Mouse (Mus musculus) frontal cortex, adult (tissue): Measurements from ENCODE around the gene Slc30a10.

ENCODE experiments used
- ATAC-seq: cut with Nextera tagmentation; 2 replicates; pipeline ENCODE4 v1.9.2; 2017; ENCODE audit warnings: mild to moderate bottlenecking, moderate library complexity, mixed read lengths; ENCODE audit not compliant: low TSS enrichment

Slc30a10 gene

DNA sequence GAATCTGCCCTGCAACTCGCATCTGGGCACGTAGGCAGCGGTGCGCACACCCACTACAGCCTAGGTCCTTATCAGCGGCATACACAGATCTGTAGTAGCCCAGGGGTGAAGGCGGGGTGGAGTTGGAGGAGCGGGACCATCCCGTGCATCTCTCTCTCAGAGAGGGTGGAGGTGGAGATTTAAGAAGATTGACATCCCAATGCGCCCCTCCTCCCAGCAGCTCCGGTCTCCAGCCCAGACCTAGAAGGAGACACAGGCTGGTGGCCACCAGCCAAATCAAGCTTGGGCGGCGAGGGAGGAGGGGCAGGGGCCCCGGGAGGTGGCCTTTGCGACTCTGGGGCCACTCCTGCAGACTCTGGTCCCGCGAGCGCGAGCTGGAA lies at the start of gene Slc30a10:
TSS of gene Slc30a10 (plus strand) at position 274 of the 380 bp plus-strand sequence.
- ATAC-seq, result peak; percentile 52

DNA sequence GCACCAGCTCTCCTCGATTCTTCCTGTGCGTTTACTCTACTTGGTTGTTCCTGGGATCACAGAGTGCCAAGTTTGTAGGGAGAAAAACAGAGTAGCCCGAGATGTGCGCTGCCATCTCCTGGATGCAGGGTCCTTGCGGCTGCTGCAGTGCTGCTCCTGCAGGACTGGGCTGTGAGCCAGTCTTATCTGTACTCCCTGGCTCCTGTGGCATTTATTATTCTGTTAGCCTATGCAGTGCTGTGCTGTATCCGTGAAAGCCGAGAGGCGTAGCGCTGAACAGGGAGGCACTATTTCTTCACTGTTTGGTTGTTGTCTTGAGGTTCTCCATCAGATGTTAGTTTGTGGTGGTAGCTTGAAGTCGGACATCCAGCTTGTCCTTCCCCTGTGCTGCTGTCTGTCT lies 48.7 kb upstream of the Slc30a10 start:
- ATAC-seq, result no peak

DNA sequence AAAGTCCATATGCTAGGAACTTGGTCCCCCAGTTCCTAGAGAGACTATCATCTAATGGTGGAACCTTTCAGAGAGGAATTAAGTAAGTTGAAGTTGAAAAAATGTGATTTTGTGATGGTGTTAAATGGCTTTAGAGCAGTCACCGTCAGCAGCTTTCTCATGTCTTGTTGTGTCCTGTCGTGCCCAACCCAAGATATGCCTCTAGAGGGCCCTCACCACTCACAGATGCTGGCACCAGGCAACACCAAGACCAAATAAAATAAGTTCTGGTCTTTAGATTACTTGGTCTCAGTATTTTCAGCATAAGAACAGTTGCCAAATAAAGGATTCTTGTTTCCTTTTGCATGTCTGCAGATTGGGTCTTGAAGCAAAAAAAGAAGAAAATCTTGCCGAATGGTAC lies 44.8 kb upstream of the Slc30a10 start:
- ATAC-seq, result no peak

DNA sequence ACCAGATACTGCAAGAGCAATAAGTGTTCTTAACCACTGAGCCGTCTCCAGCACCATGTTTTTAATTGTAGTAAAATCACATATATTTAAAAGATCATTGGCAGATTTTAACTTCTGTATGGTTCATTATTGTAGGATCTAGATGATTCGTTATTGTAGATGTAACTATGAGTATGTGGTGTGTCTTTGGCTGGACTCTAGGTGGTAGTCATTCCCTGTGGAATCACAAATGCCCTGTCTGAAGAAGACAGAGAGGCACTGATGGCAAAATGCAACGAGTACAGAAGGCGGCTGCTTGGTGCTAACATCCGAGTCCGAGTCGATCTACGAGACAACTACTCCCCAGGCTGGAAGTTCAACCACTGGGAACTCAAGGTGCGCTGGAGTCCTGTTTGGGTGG lies 36.6 kb upstream of the Slc30a10 start:
- no peak for ATAC-seq

DNA sequence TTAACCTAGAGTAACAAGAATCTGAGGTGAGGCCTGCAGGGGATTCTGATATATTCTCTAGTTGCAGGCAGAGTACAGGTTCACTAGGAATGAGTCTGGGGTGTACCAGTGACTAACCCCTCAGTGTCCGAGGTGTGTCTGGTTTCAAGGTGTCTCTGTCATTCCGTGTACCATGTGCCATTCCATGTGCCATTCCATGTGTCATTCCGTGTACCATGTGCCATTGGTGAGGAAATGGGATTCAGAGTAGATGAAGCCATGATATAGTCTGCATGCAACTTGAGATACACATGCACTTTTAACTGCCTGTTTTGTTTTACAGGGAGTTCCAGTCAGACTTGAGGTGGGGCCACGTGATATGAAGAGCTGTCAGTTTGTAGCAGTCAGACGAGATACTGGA lies 34.8 kb upstream of the Slc30a10 start:
- ATAC-seq, result no peak

DNA sequence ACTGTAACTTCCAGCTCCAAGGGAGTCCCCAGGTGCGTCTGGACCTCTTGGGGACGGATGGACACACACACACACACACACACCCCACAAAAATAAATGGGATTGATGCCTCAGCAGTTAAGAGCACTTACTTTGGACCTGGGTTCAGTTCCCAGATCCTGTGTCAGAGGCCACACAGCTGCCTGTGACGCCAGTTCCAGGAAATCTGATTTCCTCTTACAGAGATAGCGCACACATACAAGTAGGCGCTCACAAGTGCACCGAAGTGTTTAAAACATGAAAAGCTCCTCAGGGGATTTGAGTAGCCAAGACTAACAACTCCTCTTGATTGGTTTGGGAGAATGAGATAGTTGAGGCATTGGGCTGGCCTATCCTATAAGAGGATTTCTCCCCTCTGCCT lies 33.9 kb upstream of the Slc30a10 start:
- ATAC-seq, result no peak

DNA sequence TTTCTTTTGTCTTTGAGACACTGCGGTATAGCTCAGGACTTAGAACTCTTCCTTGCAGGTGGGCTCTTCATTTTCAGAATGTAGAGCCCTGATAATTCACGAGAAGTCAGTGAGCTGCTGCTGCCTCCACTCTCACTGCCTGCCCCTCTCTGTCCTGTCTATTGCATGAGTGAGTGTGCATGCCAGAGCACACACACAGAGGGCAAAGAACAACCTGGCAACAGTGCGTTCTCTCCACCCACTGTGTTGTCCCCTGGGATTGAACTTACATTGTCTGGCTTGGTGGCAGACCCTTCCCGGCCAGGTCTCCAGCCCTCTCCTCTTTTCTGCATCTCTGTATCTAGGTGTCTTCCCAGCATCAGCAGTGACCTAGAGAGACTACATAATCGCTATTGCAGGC lies 28.1 kb upstream of the Slc30a10 start:
- ATAC-seq, result no peak

DNA sequence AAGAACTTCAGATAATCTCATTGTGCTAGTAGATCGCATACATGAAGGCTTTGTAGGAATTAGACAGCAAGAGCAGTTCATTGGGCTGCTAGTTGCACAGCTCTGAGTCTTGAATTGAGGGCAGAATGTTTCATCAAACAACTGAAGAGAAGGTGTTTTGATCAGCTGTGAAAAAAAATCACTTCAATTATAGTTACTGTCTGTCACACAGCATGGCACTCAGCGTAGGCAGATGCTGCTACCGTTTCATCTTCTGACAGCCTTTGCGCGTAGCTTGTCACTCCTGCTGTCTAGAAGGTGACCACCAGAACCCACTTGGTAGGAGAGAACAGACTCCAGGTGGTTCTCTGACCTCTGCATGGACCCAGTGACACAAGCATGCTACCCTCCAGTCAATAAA lies 24.2 kb upstream of the Slc30a10 start:
- no peak for ATAC-seq

DNA sequence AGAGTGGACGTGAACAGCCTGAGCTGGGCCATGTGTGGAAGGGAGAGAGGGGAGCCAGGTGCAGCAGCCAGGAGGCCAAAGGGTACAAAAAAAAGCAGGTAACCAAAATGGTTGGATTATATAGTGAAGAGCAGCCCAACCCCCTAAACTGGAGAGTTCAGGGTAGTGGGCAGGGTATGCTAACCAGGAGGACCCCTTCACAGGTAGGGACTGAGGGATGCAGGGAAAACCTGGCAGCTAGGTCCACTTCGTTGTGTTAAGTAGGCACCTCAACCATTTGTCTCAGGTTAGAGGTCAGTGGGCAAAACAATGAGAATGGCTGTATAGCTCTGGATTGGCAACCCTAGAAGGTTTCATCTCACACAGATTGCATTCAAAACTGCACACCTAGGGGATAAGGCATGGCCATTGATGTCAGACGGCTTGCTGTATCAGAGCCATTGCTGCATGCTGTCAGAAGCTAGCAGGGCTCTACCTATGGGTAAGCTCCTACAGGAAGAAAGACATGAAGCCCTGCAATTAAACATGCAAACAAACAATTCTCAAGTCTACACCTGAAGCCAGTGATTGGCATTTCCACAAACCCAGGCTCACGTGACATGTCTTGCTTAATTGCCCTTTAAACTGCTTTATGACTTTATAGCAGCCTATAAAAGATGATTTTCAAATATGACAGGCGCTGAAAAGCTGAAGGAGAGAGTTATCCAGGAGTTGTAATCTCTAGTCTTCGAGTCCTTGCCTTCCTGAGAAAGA lies 23.2 kb upstream of the Slc30a10 start:
- ATAC-seq, result no peak

DNA sequence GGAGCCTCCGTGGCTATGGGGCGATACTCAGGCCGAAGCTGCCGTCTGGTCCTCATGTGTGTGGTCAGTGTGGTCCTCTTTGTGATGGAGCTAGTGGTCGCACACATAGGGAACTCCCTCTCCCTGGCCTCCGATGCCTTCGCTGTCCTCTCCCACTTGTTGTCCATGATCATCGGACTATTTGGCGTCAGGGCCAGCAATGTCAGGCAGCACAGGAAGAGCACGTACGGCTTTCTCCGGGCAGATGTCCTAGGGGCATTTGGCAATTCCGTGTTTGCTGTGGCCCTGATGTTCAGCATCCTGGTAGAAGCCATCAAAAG lies 22.7 kb upstream of the Slc30a10 start:
- ATAC-seq, result no peak

DNA sequence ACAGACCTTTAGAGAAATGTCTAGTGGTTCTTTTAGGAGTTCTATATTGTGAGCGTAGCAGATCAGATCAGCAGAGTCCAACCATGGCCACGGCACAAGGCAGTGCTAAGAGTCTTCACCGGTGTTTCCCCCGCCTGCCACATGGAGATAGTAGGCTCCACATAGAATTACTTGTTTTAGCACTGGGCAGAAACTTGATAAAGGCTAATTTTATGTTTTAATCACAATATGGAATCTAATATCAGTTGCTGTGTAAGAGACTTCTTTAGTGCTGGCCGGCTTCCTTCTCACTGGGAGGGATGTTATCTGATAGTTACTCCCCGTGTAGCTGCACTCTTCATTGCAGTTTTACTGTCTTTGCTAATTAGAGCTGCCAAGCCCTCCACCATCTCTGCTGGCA lies 21.5 kb upstream of the Slc30a10 start:
- ATAC-seq, result no peak

DNA sequence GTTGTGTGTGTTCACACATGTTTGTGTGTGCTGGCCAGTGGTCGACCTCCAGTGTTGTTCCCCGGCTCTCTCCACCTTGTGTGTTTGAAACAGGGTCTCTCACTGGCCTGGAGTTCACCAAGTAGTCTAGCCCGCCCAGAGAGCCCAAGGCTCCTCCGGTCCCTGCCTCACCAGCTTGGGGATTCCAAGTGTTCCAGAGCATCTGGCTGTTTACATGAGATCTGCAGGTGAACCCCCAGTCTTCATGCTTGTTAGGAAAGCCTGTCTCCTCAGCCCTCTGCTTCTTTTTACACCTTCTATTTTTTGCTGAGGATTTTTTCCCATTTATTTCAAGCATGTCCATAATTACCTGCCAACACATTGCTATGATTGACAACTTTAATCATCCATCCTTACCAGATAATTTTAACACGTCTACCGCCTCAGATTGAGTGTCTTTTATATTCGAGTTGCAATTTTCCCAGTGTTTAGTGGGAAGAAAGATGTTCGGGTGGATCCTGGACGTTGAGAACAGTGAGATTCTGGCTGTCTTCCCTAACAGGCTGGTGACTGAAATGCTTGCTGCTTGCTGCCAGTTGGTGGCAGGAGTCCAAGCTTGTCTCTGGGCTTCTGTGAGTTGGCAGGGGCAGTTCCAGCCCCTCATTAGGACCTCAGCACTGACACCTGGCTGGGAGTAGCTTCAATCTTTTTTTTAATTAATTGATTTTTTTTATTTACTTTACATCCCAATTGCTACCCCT lies 15.6 kb upstream of the Slc30a10 start:
- peak; percentile 76 for ATAC-seq

DNA sequence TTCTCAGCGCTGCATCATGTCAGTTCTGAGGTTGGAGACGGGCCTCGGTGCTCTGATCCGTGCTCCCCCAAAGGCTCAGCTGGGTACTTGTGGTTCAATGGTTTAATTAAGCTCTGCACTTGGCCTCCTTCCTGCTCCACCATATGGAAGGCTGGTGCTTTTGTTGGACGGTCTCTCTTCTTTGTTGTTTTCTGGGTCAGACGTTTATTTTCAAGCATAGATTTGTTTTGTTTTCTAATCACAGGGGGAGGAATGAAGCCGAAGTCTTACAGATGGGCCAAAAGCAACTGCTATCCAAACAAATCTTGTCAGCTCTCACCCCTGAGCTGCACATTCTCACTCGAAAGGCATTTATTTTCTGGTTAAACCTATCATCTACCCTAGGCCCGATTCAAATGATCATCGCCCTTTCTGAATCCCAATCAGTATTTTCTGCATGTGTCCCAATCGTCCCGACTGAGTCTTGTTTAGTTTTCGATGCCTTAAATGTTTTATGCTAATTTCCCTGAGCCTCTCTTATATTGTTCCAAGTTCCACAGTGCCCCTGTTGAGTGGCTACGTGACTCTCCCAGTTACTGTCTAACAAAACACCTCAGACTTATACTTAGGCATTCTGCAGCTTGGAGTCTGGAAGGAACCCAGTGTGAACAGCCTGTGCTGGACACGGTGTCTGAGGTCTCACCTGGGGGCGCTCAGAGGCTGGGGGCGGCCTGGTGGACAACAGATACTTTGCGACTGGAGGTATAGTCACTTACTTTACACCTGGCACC lies 12.8 kb upstream of the Slc30a10 start:
- no peak for ATAC-seq

DNA sequence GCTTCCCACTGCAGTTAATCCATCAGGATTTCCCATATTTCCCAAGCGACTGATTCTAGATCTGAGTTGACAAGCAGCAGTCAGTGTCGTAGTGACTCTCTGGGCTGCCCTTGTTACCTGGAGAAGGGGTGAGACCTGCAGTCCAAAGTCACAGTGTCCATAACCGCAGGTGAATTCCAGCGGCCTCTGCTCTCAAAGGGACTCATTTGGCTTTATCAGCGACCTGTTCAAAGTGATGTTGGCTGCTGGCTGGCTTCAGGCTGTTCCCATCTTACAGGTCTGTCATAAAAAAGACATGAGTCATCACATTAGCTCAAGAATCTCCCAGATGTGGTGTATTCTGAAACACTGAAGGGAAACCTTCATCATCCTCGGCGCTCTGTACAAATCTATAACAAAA lies 5.7 kb upstream of the Slc30a10 start:
- no peak for ATAC-seq

DNA sequence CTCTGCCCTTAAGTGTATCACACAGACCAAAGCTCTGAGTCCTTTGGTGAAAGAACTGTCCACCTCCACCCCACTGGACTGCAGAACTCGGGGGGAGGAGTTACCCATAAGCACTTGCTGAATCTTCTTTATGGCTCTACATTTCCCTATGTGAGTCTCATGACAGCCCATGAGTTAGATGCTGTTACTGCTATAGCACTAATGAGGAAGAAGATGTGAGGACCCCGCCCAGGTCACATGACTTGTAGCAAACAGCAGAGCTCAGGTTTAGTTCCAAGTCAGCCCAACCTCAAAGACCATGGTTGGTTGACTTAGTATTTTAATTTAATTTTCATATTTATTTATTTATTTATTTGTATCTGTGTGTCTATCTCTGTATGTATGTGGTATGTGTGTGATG lies 4.9 kb upstream of the Slc30a10 start:
- ATAC-seq, result no peak

DNA sequence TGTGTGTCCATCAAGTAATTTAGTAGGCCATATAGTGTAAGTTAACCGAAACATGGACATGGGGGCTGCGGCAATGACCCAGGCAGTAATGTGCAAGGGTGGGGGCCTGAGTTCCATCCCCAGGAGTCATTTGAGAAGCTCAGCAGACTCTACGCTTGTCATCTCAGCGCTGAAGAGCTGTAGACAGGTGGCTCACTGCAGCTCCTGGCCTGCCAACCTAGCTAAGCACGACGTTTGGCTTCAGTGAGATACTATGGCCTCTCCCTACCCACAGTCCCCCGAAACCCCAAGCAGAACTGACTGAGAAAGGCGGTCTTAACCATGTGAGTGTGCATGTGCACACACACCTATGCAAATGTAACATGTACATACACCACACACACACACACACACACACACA lies 3.6 kb upstream of the Slc30a10 start:
- ATAC-seq, result no peak

DNA sequence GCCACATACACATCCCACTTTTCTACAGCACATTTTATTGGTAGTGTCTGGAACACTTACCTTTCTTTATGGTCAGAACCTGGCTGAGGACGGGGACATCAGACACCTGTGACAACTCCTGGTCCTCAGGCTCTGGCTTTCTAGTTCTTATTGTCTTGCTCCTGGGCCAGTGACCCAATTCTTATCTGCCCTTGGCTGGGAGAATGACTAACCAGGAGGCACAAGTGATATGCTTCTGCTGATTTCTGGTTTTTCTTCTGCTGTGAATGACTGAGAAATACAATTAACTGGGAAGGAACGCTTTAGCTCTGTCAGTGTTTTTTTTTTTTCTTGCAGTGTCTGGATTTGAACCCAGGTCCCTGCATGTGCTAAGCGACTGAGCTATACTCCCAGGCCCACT lies 3.2 kb upstream of the Slc30a10 start:
- no peak for ATAC-seq

DNA sequence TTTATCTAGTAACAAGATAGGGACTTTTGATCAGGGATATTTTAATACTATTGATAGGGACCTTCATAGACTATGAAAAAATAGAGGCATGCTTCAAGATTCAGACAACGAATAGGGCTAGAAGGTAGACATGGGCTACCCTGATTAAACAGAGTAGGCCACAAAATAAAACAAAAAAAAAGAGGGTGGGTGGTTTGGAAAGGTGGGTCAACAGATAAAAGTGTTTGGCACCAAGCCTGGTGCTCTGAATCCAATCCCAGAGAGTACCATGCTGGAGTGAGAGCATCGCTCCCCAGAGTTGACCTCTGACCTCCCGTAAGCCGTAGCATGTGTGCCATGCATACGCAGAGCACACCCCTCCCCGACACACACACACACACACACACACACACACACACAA lies 2.2 kb upstream of the Slc30a10 start:
- ATAC-seq, result no peak

DNA sequence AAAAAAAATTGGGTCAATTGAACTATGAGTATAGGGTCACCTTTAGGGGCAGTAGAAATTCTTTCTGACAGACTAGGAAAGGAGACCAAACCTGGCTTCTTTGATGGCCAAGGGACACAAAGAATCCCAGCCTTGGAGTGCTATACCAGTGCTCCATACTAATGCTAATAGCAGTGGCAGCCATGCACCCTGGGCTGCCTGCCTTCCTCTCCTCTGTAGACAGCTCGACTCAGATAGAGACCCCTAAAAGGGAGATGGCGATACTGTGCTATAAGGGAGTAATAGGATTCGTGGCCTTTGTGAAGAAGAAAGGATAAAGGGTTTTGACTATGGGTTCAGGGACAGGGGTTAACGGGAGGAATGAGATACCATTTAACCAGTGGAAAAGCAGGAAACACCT lies 504 bp upstream of the Slc30a10 start:
- no peak for ATAC-seq

DNA sequence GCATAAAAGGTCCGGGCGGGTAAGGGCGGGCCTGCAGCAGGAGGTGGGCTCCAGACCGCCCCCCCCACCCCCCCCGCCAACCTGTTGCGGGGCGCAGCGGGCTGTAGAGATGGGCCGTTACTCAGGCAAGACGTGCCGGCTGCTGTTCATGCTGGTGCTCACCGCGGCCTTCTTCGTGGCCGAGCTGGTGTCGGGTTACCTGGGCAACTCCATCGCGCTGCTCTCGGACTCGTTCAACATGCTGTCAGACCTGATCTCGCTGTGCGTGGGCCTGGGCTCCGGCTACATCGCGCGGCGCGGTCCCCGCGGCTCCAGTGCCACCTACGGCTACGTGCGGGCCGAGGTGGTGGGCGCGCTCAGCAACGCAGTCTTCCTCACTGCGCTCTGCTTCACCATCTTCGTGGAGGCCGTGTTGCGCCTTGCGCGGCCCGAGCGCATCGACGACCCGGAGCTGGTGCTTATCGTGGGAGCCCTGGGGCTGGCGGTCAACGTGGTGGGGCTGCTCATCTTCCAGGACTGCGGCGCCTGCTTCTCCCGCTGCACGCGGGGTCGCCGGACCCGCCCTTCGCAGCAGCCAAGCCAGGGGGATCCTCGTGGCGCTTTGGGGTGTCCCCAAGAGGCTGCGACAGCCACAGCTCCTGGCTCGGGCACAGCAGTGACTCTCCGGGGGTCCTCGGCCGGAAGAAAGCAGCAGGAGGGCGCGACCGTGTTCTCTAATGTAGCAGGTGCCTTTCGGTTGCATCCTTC lies 480 bp downstream of the Slc30a10 start:
- peak; percentile 77 for ATAC-seq

DNA sequence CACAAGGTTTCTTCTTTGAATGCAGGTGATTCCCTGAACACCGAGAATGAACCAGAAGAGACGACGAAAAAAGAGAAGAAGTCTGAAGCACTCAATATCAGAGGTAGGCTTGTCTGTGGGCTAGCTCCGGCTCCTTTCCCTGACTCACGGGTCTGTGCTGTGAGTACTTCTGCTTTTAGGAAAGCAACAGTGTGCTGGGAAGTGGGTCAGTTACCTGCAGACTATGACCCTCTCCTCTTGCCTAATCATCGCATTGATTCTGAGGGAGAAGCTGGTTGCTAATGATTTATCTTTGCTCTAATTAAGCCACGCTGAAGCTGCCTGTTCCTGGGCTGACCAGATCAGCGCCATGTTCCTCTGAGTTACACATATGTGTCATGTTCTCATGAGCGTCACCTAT lies 1.7 kb downstream of the Slc30a10 start:
- ATAC-seq, result no peak

DNA sequence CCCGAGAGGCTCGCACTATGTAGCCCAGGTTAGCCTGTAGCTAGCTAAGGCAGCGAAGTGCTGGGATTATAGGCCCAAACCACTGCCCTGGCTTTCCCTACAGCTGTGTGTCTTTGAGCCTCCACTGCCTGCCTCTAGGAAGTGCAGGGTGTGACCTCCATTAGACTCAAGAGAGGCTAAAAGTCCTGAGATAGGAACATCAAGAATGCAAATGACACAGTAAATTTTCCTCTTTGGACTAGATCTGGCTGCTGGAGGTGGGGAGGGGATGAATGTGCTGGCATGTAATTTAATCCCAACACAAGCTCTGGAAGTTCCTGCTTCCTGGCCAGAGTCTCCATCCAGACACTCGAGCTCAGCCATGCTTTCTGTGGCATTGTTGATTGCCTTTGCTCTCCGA lies 5.4 kb downstream of the Slc30a10 start:
- ATAC-seq, result no peak
